Mouse (Mus musculus) forebrain, embryonic 11.5 days (tissue): ENCODE results near the gene Atp6v1e1. TPM values are rescaled to one million over a fixed set of nuclear protein-coding genes. Genes with fewer than 3 reads are reported as not detected.
A peak's percentile ranks its signal among the peaks of the same experiment; 100 is the strongest.
"Not testable (repeated sequence)": the region's sequence is repeated elsewhere in the genome, so short reads cannot be mapped to it uniquely, and the experiment has no call there.

Experiments used
- ATAC-seq: fragments of 200-750 bp; cut with Nextera tagmentation; replicated peaks from 2 replicates; pipeline ENCODE4 v1.8.0; 2017; ENCODE audit warnings: moderate TSS enrichment; ENCODE audit not compliant: low FRiP score
- DNase-seq: peaks from one replicate; pipeline ENCODE4 v3.0.0-alpha.2; 2017; ENCODE audit warnings: low spot score
- H3K27ac ChIP-seq: fragments of 300-500 bp; sonication (generic); 2 replicates; pipeline ENCODE4 v1.5.1; 2014; ENCODE audit warnings: low read depth, low read length
- H3K27me3 ChIP-seq: fragments of 300-500 bp; sonication (generic); 2 replicates; pipeline ENCODE4 v1.6.1; 2014; ENCODE audit warnings: mild to moderate bottlenecking, low read length, mixed read lengths; ENCODE audit not compliant: control insufficient read depth, insufficient read depth
- H3K36me3 ChIP-seq: fragments of 300-500 bp; sonication (generic); 2 replicates; pipeline ENCODE4 v1.6.1; 2014; ENCODE audit warnings: mild to moderate bottlenecking, low read length, moderate library complexity, mixed read lengths; ENCODE audit not compliant: control insufficient read depth, insufficient read depth
- H3K4me1 ChIP-seq: fragments of 300-500 bp; sonication (generic); replicated peaks from 2 replicates; pipeline ENCODE4 v1.6.1; 2014; ENCODE audit warnings: low read length, mixed read lengths; ENCODE audit not compliant: control insufficient read depth, insufficient read depth
- H3K4me2 ChIP-seq: fragments of 300-500 bp; sonication (generic); 2 replicates; pipeline ENCODE4 v1.6.1; 2014; ENCODE audit warnings: low read depth, mild to moderate bottlenecking, low read length, moderate library complexity, mixed read lengths; ENCODE audit not compliant: severe bottlenecking
- H3K4me3 ChIP-seq: fragments of 300-500 bp; sonication (generic); 2 replicates; pipeline ENCODE4 v1.5.1; 2014; ENCODE audit warnings: low read depth, low read length
- H3K9ac ChIP-seq: fragments of 300-500 bp; sonication (generic); 2 replicates; pipeline ENCODE4 v1.6.1; 2014; ENCODE audit warnings: low read length
- H3K9me3 ChIP-seq: fragments of 300-500 bp; sonication (generic); 2 replicates; pipeline ENCODE4 v1.6.1; 2016; ENCODE audit warnings: low read length, mixed read lengths; ENCODE audit not compliant: control insufficient read depth
- WGBS: fragments of 180-500 bp; shearing (Covaris S2); extraction: QIAGEN DNeasy Blood & Tissue Kit; methylation state at CpG from one replicate; pipeline ENCODE4 v1.1.7; 2014; 5-methylcytosine and 5-hydroxymethylcytosine counted together
- polyA plus RNA-seq: library from polyadenylated mRNA; unstranded; fragments of >200 nt; fragmentation: Nextera tagmentation; extraction: Ambion mirVana; gene quantifications from 2 replicates; pipeline ENCODE4 v1.2.1, GENCODE M21; 2014

The Atp6v1e1 gene
- 129 TPM in 2 replicates for polyA plus RNA-seq

DNA sequence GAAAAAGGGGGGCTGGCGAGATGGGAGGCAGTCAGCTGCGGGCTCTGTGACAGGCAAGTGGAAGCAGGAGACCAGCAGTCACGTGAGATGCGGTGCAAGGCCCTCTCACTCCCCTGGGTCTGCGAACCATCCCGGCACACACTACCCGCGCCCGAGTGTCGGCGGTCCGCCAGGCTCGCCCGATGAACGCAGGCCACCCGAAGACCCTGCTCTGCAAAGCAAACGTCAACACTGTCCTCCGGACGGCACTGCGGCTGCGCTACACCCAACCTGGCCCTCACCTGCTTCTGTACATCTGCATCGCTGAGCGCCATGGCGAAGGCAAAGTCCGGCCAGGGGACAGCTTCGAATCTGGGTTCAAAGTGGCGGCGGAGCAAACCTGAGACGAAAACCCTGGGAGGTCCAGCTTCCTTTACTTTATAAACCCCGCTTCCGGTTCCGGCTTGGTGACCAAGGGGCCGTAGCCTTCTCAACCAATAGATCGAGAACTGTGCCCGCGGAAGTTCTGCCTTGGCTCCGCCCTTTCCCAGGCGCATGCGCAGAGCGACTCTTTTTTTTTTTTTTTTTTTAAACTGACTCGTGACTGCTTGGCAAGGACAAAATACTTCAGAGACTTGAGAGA is at the start of gene Atp6v1e1:
Gene Atp6v1e1 (minus strand): TSS at position 487 of the 622 bp plus-strand sequence.
- DNase-seq (peak; percentile 93), ATAC-seq (peak; percentile 95)
- under 1% methylated on average over 41 of the region's 41 CpGs for WGBS
- H3K4me2 ChIP-seq = peak within 1 kb of the TSS; percentile 72
- H3K9me3 ChIP-seq = no peaks in the 10 kb centered on the region
- H3K9ac ChIP-seq = peak within 1 kb of the TSS; percentile 82
- H3K4me1 ChIP-seq = peaks cover 4% of the 10 kb centered on the region; the same call in 1 of the 2 replicates
- H3K4me3 ChIP-seq = peak within 1 kb of the TSS; percentile 91
- peaks cover 10% of the 10 kb centered on the region for H3K36me3 ChIP-seq
- H3K27me3 ChIP-seq = no peaks in the 10 kb centered on the region
- peak within 1 kb of the TSS; percentile 70 for H3K27ac ChIP-seq

DNA sequence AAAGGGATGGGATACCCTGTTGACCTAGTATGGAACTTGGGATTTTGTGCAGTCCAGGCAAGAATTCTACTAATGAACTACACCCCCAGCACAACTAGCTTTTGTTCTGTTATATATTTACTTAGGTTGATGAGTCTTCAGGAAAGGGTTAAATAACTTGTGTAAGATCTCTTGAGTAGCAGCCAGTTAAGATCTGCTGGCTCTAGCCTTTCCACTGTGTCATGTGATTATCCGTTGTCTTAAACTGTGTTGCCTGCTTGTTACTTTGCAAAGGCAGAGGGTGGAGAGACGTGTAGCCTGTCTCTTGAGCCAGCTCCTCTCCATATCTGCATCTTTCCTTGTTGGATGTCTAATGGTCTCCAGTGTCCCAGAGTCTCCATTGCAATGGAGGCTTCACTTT is 48.7 kb upstream of the Atp6v1e1 start:
- WGBS = 89% methylated on average over 2 of the region's 2 CpGs
- no peak overlapping the region for H3K4me2 ChIP-seq
- H3K4me3 ChIP-seq = no peak overlapping the region
- no peak overlapping the region for H3K27ac ChIP-seq
- DNase-seq (no peak), ATAC-seq (no peak)
- no peak overlapping the region for H3K9ac ChIP-seq
- no peaks in the 10 kb centered on the region for H3K27me3 ChIP-seq
- no peaks in the 10 kb centered on the region for H3K9me3 ChIP-seq
- H3K4me1 ChIP-seq = no peaks in the 10 kb centered on the region
- no peaks in the 10 kb centered on the region for H3K36me3 ChIP-seq

DNA sequence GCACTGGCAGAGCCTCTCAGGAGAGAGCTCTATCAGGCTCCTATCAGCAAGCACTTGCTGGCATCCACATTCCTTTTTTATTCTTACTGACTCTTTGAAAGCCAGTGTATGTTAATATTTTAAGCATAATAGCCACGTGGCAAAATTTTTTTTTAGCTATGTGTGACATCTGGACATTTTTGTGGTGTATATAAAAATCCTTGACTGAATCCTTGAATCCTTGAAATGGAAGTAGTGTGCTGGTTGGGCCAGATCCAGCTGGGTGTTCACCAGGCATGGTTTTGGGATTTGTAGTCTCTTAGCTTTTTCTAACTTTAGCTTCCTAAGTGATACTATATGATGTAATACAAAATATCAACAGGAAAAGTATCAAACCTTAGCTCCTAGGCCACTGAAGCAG is 46.2 kb upstream of the Atp6v1e1 start:
- H3K27me3 ChIP-seq = no peaks in the 10 kb centered on the region
- H3K27ac ChIP-seq = no peak overlapping the region
- no peaks in the 10 kb centered on the region for H3K4me1 ChIP-seq
- peaks cover 2% of the 10 kb centered on the region; the same call in 1 of the 2 replicates for H3K36me3 ChIP-seq
- ATAC-seq (no peak), DNase-seq (no peak)
- H3K9me3 ChIP-seq = no peaks in the 10 kb centered on the region
- no peak overlapping the region for H3K4me2 ChIP-seq
- no peak overlapping the region for H3K4me3 ChIP-seq
- WGBS = 65% methylated on average over 1 of the region's 1 CpGs
- no peak overlapping the region for H3K9ac ChIP-seq

DNA sequence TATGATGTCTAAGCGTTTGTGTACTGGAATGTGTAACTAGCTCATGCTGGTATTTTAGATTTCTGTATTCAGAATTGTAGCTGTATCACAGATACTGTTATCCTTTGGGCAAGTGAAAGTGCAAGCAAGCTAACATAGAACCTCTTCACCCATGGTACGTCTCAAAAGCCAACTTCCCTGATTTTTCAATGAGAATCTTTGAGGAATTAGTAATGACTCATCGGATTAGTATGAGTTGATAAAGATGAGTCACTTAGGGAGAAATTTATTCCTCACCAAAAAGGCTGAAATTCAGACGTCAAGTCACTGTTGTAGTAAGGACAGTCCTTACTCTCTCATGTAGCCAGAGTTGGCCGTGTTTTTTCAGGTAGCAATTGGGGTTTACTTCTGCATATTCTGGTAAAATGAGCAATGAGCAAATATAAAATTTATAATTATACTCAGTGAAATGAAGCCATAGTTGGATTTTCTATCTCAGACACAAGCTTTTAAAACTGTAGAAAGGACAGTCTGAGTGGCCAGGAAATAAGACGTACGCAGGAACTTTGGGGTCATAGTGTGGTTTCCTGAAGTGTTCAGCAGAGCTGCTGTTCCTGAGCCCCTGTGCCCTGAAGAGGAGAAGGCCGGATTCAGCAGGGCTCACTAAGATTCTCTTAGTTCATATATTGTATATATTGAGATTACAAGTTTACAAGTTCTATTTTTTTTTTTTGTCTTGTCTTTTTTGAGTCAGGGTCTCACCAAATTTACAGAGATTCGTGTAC is 43.6 kb upstream of the Atp6v1e1 start:
- ATAC-seq (no peak), DNase-seq (no peak)
- Histone ChIP-seq H3K27me3 (no peaks in the 10 kb centered on the region), H3K4me2 (no peak overlapping the region), H3K4me3 (no peak overlapping the region), H3K27ac (no peak overlapping the region), H3K36me3 (peaks cover 2% of the 10 kb centered on the region; the same call in 1 of the 2 replicates), H3K4me1 (no peaks in the 10 kb centered on the region), H3K9ac (no peak overlapping the region), H3K9me3 (no peaks in the 10 kb centered on the region)
- WGBS = 88% methylated on average over 9 of the region's 9 CpGs

DNA sequence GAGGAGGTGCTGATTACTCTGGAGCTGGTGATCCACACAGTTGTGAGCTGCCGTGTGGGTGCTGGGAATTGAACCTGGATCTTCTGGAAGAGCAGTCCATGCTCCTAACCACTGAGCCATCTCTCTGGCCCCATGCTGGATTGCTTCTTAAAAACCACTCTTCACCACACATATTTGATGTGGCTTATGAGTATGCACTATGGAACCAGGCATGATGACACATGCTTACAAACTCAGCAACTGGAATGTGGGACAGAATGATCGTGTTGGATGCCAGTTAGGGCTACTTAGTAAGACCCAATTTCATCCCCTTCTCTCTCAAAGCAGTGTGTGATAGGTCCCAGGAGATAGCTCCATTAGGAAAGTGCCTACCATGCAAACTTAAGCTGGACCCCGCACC is 37.5 kb upstream of the Atp6v1e1 start:
- 95% methylated on average over 3 of the region's 3 CpGs for WGBS
- H3K36me3 ChIP-seq = 0 out of 2 replicates have a peak, but pooled peaks cover 2% of the 10 kb centered on the region

DNA sequence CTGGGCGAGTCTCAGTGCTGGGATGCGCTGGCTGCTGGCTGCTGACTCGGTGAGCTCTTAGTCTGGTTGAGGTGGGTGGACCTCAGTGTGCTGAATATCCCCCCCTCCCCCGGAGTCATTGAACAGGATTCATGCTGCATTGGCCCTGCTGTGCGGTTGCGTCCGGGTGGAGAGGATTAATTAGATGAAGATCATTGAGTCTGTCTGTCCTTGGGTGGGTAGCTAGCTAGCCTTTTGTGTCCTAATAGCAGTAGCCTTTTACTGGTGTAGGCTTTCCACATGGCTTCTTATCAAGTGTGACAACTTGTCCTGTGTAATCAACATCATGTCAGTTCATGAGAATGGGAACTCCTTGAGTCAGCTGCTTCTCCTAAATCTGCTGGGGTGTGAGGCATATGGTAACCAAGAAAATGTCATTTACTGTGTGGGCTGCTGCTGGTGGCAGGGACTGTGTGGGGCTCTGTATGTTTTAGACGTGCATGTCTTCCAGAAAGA is 35.7 kb upstream of the Atp6v1e1 start:
- peak; percentile 51 for ATAC-seq
- Histone ChIP-seq H3K4me3 (no peak overlapping the region), H3K36me3 (no peaks in the 10 kb centered on the region), H3K4me1 (no peaks in the 10 kb centered on the region), H3K9me3 (no peaks in the 10 kb centered on the region; the same call in 1 of the 2 replicates), H3K27ac (no peak overlapping the region; the same call in 1 of the 2 replicates), H3K4me2 (no peak overlapping the region), H3K9ac (no peak overlapping the region), H3K27me3 (no peaks in the 10 kb centered on the region)
- DNase-seq = no peak
- 37% methylated on average over 8 of the region's 8 CpGs for WGBS

More for the DNA sequence above, 37.5 kb upstream of the Atp6v1e1 start:
- no peak overlapping the region for H3K9ac ChIP-seq
- H3K27me3 ChIP-seq = no peaks in the 10 kb centered on the region
- H3K4me3 ChIP-seq = no peak overlapping the region
- H3K9me3 ChIP-seq = no peaks in the 10 kb centered on the region; the same call in 1 of the 2 replicates
- H3K4me1 ChIP-seq = no peaks in the 10 kb centered on the region
- ATAC-seq (no peak), DNase-seq (no peak)
- no peak overlapping the region for H3K4me2 ChIP-seq
- no peak overlapping the region for H3K27ac ChIP-seq

DNA sequence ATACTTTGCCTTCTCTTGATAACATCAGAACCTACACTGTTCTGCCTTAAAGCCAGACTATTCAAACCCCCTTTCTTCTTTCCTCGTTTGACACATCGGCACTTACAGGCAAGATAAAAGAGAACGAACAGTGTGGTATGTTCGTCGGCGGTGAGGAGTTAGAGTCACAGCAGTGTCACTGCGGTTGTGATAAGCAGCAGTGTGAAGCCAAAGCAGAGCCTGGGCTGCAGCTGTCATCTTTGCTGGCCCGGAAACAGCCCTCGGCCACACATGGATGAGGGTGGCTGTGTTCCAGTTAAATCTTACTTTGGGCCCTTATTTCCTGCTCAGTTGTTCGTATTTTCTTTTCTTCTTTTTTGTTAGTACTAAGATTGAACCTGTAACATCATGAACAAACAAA is 31.8 kb upstream of the Atp6v1e1 start:
- WGBS = 91% methylated on average over 10 of the region's 10 CpGs
- Histone ChIP-seq H3K4me2 (no peak overlapping the region), H3K4me3 (no peak overlapping the region), H3K4me1 (no peaks in the 10 kb centered on the region), H3K9ac (no peak overlapping the region), H3K36me3 (peaks cover 2% of the 10 kb centered on the region; the same call in 1 of the 2 replicates), H3K27ac (no peak overlapping the region), H3K9me3 (no peaks in the 10 kb centered on the region; the same call in 1 of the 2 replicates), H3K27me3 (no peaks in the 10 kb centered on the region)
- ATAC-seq (no peak), DNase-seq (no peak)

DNA sequence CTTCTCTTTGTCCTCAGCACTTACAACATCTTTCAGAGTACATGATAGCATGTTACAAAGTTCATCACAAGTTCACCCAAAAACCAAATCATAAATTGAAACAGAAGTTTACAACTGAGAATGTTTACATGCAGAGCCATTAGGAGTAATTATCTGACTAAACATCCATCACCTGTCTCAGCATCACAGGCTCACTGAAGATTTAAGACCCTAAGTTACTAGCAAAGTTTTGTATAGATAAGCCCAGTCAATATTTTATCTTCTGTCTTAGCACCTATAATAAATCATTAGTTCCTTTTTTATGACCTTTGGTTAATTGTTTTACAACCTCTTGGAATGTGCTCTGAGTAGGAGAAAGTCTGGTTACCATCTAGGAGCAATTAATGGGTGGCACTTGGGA is 28.1 kb upstream of the Atp6v1e1 start:
- H3K27me3 ChIP-seq, H3K4me1 ChIP-seq, H3K4me2 ChIP-seq, H3K9me3 ChIP-seq, H3K36me3 ChIP-seq, H3K9ac ChIP-seq, H3K27ac ChIP-seq, ATAC-seq, H3K4me3 ChIP-seq, DNase-seq: not testable (repeated sequence)
